Mouse (Mus musculus) MEL (cell line): Measurements from ENCODE around the gene Ppard. TPM values are rescaled to one million over a fixed set of nuclear protein-coding genes. Genes with fewer than 3 reads are reported as not detected.

Source experiments
- DNase-seq: peaks from one replicate; pipeline ENCODE4 v3.0.0; 2011; ENCODE audit warnings: low read depth, low spot score
- H3K27ac ChIP-seq: 2 replicates; pipeline ENCODE4 v1.5.1; 2012; ENCODE audit warnings: low read depth, mild to moderate bottlenecking, control low read depth, low read length, moderate library complexity; ENCODE audit not compliant: control insufficient read depth
- H3K27me3 ChIP-seq, 2 experiments: fragments of 150-350 bp in 1 of 2; sonication (generic) in 1 of 2; 2 replicates each; pipeline ENCODE4 v1.6.1; 2012; ENCODE audit warnings: low read length in 2 of 2, mild to moderate bottlenecking in 2 of 2, improper control_type of control experiment in 1 of 2, moderate library complexity in 1 of 2; ENCODE audit not compliant: insufficient read depth in 2 of 2, control insufficient read depth in 1 of 2
- H3K36me3 ChIP-seq, 2 experiments: 2 replicates each; pipeline ENCODE4 v1.6.1; 2012 to 2014; ENCODE audit warnings: low read length in 2 of 2, improper control_type of control experiment in 1 of 2, inconsistent platforms in 1 of 2, mild to moderate bottlenecking in 1 of 2; ENCODE audit not compliant: insufficient read depth in 2 of 2, control insufficient read depth in 1 of 2
- H3K4me1 ChIP-seq, 2 experiments: fragments of 150-350 bp in 1 of 2; sonication (generic) in 1 of 2; 2 replicates each; pipeline ENCODE4 v1.6.1; 2012; ENCODE audit warnings: low read length in 2 of 2, improper control_type of control experiment in 1 of 2, mild to moderate bottlenecking in 1 of 2; ENCODE audit not compliant: insufficient read depth in 2 of 2, control insufficient read depth in 1 of 2
- H3K4me3 ChIP-seq, 2 experiments: fragments of 150-350 bp in 1 of 2; sonication (generic) in 1 of 2; 2 replicates each; pipeline ENCODE4 v1.5.1; 2012; ENCODE audit warnings: low read depth in 2 of 2, low read length in 2 of 2, mild to moderate bottlenecking in 2 of 2, moderate library complexity in 2 of 2, control low read depth in 1 of 2, improper control_type of control experiment in 1 of 2; ENCODE audit not compliant: control insufficient read depth in 1 of 2, insufficient read depth in 1 of 2
- H3K79me2 ChIP-seq: 2 replicates; pipeline ENCODE4 v1.6.1; 2012; ENCODE audit warnings: mild to moderate bottlenecking, low read length, moderate library complexity; ENCODE audit not compliant: control insufficient read depth, poor library complexity, insufficient read depth
- H3K9ac ChIP-seq: 2 replicates; pipeline ENCODE4 v1.6.1; 2012; ENCODE audit warnings: low read depth, mild to moderate bottlenecking, control low read depth, low read length, moderate library complexity; ENCODE audit not compliant: control insufficient read depth, poor library complexity, severe bottlenecking
- H3K9me3 ChIP-seq: fragments of 150-350 bp; sonication (generic); replicated peaks from 2 replicates; pipeline ENCODE4 v1.6.1; 2012; ENCODE audit warnings: mild to moderate bottlenecking, low read length, improper control_type of control experiment, moderate library complexity; ENCODE audit not compliant: insufficient read depth
- BHLHE40 ChIP-seq: IDR thresholded peaks from 2 replicates; pipeline ENCODE4 v1.6.1; 2012; ENCODE audit warnings: low read depth, mild to moderate bottlenecking, inconsistent platforms, low read length, improper control_type of control experiment, borderline replicate concordance
- CHD1 ChIP-seq: IDR thresholded peaks from 2 replicates; pipeline ENCODE4 v1.6.1; 2012; ENCODE audit warnings: low read depth, mild to moderate bottlenecking, inconsistent platforms, low read length, improper control_type of control experiment
- ELF1 ChIP-seq: IDR thresholded peaks from 2 replicates; pipeline ENCODE4 v1.6.1; 2014; ENCODE audit warnings: low read depth, mild to moderate bottlenecking, inconsistent platforms, low read length, improper control_type of control experiment, moderate library complexity
- EP300 ChIP-seq, 2 experiments: IDR thresholded peaks; 2 replicates each; pipeline ENCODE4 v1.6.1; 2011; ENCODE audit warnings: improper control_type of control experiment in 2 of 2, low read length in 2 of 2, low read depth in 1 of 2, mild to moderate bottlenecking in 1 of 2
- ETS1 ChIP-seq: IDR thresholded peaks from 2 replicates; pipeline ENCODE4 v1.6.1; 2012; ENCODE audit warnings: low read depth, mild to moderate bottlenecking, inconsistent platforms, low read length, improper control_type of control experiment, moderate library complexity
- GABPA ChIP-seq: IDR thresholded peaks from 2 replicates; pipeline ENCODE4 v1.6.1; 2012; ENCODE audit warnings: low read depth, mild to moderate bottlenecking, inconsistent platforms, low read length, improper control_type of control experiment, moderate library complexity
- GATA1 ChIP-seq: IDR thresholded peaks from 2 replicates; pipeline ENCODE4 v1.6.1; 2011; ENCODE audit warnings: low read depth, low read length, improper control_type of control experiment
- MYB ChIP-seq: IDR thresholded peaks from 2 replicates; pipeline ENCODE4 v1.6.1; 2011; ENCODE audit warnings: mild to moderate bottlenecking, low read depth, low read length, improper control_type of control experiment
- NRF1 ChIP-seq: IDR thresholded peaks from 2 replicates; pipeline ENCODE4 v1.6.1; 2014; ENCODE audit warnings: low read depth, mild to moderate bottlenecking, inconsistent platforms, low read length, improper control_type of control experiment, moderate library complexity; ENCODE audit not compliant: poor library complexity, insufficient read depth, severe bottlenecking
- POLR2A ChIP-seq, 2 experiments: IDR thresholded peaks; 2 replicates each; pipeline ENCODE4 v1.6.1; 2011 to 2012; ENCODE audit warnings: low read length in 2 of 2, mild to moderate bottlenecking in 2 of 2, control low read depth in 1 of 2, improper control_type of control experiment in 1 of 2, low read depth in 1 of 2, moderate library complexity in 1 of 2; ENCODE audit not compliant: control insufficient read depth in 1 of 2, insufficient read depth in 1 of 2, poor library complexity in 1 of 2
- RAD21 ChIP-seq: IDR thresholded peaks from 2 replicates; pipeline ENCODE4 v1.6.1; 2011; ENCODE audit warnings: mild to moderate bottlenecking, low read depth, low read length, improper control_type of control experiment
- SIN3A ChIP-seq: IDR thresholded peaks from 2 replicates; pipeline ENCODE4 v1.6.1; 2012; ENCODE audit warnings: low read length, improper control_type of control experiment, inconsistent platforms
- TBP ChIP-seq: IDR thresholded peaks from 2 replicates; pipeline ENCODE4 v1.8.0; 2011; ENCODE audit warnings: low read depth, low read length, improper control_type of control experiment
- UBTF ChIP-seq: IDR thresholded peaks from 2 replicates; pipeline ENCODE4 v1.6.1; 2012; ENCODE audit warnings: low read depth, mild to moderate bottlenecking, inconsistent platforms, low read length, improper control_type of control experiment, moderate library complexity, borderline replicate concordance; ENCODE audit not compliant: insufficient read depth
- USF1 ChIP-seq: IDR thresholded peaks from 2 replicates; pipeline ENCODE4 v1.6.1; 2014; ENCODE audit warnings: low read depth, mild to moderate bottlenecking, inconsistent platforms, low read length, improper control_type of control experiment, moderate library complexity
- USF2 ChIP-seq, 2 experiments: IDR thresholded peaks; 2 replicates each; pipeline ENCODE4 v1.6.1; 2011 to 2012; ENCODE audit warnings: improper control_type of control experiment in 2 of 2, low read length in 2 of 2, borderline replicate concordance in 1 of 2, inconsistent platforms in 1 of 2, low read depth in 1 of 2, mild to moderate bottlenecking in 1 of 2; ENCODE audit not compliant: insufficient read depth in 1 of 2
- polyA plus RNA-seq, 2 experiments: library from polyadenylated mRNA; stranded (reverse) in 1 of 2; unstranded in 1 of 2; fragments of >175 nt in 1 of 2; fragments of >200 nt in 1 of 2; gene quantifications; 2 replicates each; pipeline versions ENCODE4 v1.2.1 to v1.2.4; 2012; ENCODE audit warnings: low replicate concordance in 2 of 2, low read depth in 1 of 2; ENCODE audit not compliant: insufficient read length in 2 of 2, insufficient read depth in 1 of 2, missing spikeins in 1 of 2
- total RNA-seq: library from RNA; depleted of rRNA; stranded (reverse); fragments of 300-350 nt; gene quantifications from 2 replicates; pipeline ENCODE4 v1.2.3, GENCODE M21; 2012

Gene Ppard
- total and polyA plus RNA-seq, 3 experiments, result 3.5 to 12.7 TPM; not detected in 1

DNA sequence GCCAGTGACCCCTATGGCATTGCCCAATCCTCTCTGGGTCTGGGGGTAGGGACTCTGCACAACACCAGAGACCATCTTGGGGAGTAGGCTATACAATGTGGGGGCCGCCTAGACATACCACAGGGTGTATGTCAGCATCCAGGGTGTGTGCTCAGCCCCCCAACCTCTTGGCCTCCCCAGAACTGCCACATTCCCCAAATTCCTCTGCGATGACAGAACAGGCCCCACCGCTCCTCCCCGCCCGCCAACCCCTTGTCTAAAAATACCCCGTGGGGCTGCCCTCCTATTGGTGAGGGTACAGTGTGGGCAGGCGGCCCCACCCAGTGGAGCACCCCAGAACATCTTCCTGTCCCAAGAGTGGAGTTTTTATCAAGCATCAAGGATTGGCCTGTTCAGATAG, 108.1 kb downstream of the Ppard start:
- H3K4me1 ChIP-seq, result peaks cover 2 to 12% of the 10 kb centered on the region in 2 experiments; a peak in 2 of 4 replicates
- no peak for TF ChIP-seq EP300 (IDR thresholded peaks at IDR 0.05; ENCODE audit: low read depth in 1 of 2, low read length in 2 of 2)
- no peak for TF ChIP-seq ELF1
- TF ChIP-seq TBP, result no peak
- peak; percentile 16; the same call in 1 of the 2 replicates for TF ChIP-seq GATA1
- no peak for TF ChIP-seq USF2 (IDR thresholded peaks at IDR 0.05; ENCODE audit: borderline replicate concordance in 1 of 2, insufficient read depth in 1 of 2, low read depth in 1 of 2, low read length in 2 of 2)
- no peak for TF ChIP-seq ETS1
- no peaks in the 10 kb centered on the region for H3K9me3 ChIP-seq
- peak overlapping the region; percentile 60 for H3K9ac ChIP-seq
- no peak for DNase-seq
- peak overlapping the region; percentile 64 for H3K27ac ChIP-seq
- no peaks in the 10 kb centered on the region for H3K79me2 ChIP-seq
- peak overlapping the region; percentile 5 to 40; a peak in 3 of 4 replicates for H3K4me3 ChIP-seq
- no peaks in the 10 kb centered on the region for H3K27me3 ChIP-seq
- peaks cover 0 to 9% of the 10 kb centered on the region in 2 experiments; a peak in 2 of 4 replicates for H3K36me3 ChIP-seq

GRCm38 (mm10) chr17:28341091-28341490, 108.6 kb downstream of the Ppard start:
- DNase-seq, result peak; percentile 90
- peak overlapping the region; percentile 60 for H3K9ac ChIP-seq
- H3K4me1 ChIP-seq, result peaks cover 2 to 12% of the 10 kb centered on the region in 2 experiments; a peak in 2 of 4 replicates
- no peak for TF ChIP-seq SIN3A
- no peak for TF ChIP-seq USF2 (IDR thresholded peaks at IDR 0.05; ENCODE audit: borderline replicate concordance in 1 of 2, insufficient read depth in 1 of 2, low read depth in 1 of 2, low read length in 2 of 2)
- peak; percentile 39; the same call in 1 of the 2 replicates for TF ChIP-seq NRF1
- 0 out of 2 replicates have a peak, but pooled peaks have one; percentile 8 for TF ChIP-seq USF1
- no peak for TF ChIP-seq UBTF
- no peak for TF ChIP-seq ELF1
- TF ChIP-seq GABPA, result no peak
- no peak for TF ChIP-seq MYB
- TF ChIP-seq POLR2A (IDR thresholded peaks at IDR 0.05; ENCODE audit: control insufficient read depth in 1 of 2, insufficient read depth in 1 of 2, low read depth in 1 of 2, low read length in 2 of 2, poor library complexity in 1 of 2), result 0 out of 4 replicates have a peak, but pooled peaks of 1 of the 2 experiments have one; percentile 17
- TF ChIP-seq BHLHE40, result no peak
- TF ChIP-seq CHD1, result no peak
- TF ChIP-seq RAD21, result no peak
- no peak for TF ChIP-seq GATA1
- TF ChIP-seq, all 39 proteins: peak for 3
- Histone ChIP-seq H3K4me3 (peak overlapping the region; percentile 5 to 58; a peak in 3 of 4 replicates), H3K27ac (peak overlapping the region; percentile 64), H3K9me3 (no peaks in the 10 kb centered on the region), H3K36me3 (peaks cover 0 to 9% of the 10 kb centered on the region in 2 experiments; a peak in 2 of 4 replicates), H3K27me3 (no peaks in the 10 kb centered on the region), H3K79me2 (no peaks in the 10 kb centered on the region)
